Mouse (Mus musculus) heart, postnatal 0 days (tissue): Measurements from ENCODE around the gene Mettl14.

Experiments used
- CTCF ChIP-seq: IDR thresholded peaks from 2 replicates; pipeline ENCODE4 v1.5.1; 2016; ENCODE audit warnings: antibody characterized with exemption, control low read depth, low read depth
- EP300 ChIP-seq: IDR thresholded peaks from 2 replicates; pipeline ENCODE4 v1.6.1; 2016; ENCODE audit warnings: antibody characterized with exemption, low read depth

- no peak for TF ChIP-seq CTCF
- TF ChIP-seq EP300 = no peak
Measured at GRCm38 (mm10) chr3:123335480-123335879, 50.4 kb downstream of the Mettl14 start.
